Mouse (Mus musculus) ES-E14 (cell line): ENCODE data around the gene Fam222a. TPM values are rescaled to one million over a fixed set of nuclear protein-coding genes. Genes with fewer than 3 reads are reported as not detected.

ENCODE experiments used
- DNase-seq: peaks from one replicate; pipeline ENCODE4 v3.0.0-alpha.2; 2013; ENCODE audit warnings: low read depth, low spot score
- H3K27ac ChIP-seq: 2 replicates; pipeline ENCODE4 v1.5.1; 2012; ENCODE audit warnings: low read depth, mild to moderate bottlenecking, low read length, moderate library complexity, mixed read lengths; ENCODE audit not compliant: poor library complexity, insufficient read depth, severe bottlenecking
- H3K36me3 ChIP-seq: 2 replicates; pipeline ENCODE4 v1.6.1; 2012; ENCODE audit warnings: mild to moderate bottlenecking, low read length, moderate library complexity, mixed read lengths; ENCODE audit not compliant: control insufficient read depth, poor library complexity, insufficient read depth, severe bottlenecking
- H3K4me1 ChIP-seq, 2 experiments: fragments of 150-350 bp in 1 of 2; sonication (generic) in 1 of 2; 2 replicates each; pipeline ENCODE4 v1.6.1; 2012; ENCODE audit warnings: low read length in 2 of 2, mild to moderate bottlenecking in 1 of 2, mixed read lengths in 1 of 2; ENCODE audit not compliant: control insufficient read depth in 2 of 2, insufficient read depth in 2 of 2, poor library complexity in 1 of 2
- H3K4me3 ChIP-seq, 2 experiments: fragments of 150-350 bp in 1 of 2; sonication (generic) in 1 of 2; 2 replicates each; pipeline ENCODE4 v1.5.1; 2012; ENCODE audit warnings: low read length in 2 of 2, low read depth in 1 of 2, mild to moderate bottlenecking in 1 of 2, mixed read lengths in 1 of 2; ENCODE audit not compliant: insufficient read depth in 1 of 2, poor library complexity in 1 of 2, severe bottlenecking in 1 of 2
- H3K9ac ChIP-seq: 2 replicates; pipeline ENCODE4 v1.6.1; 2012; ENCODE audit warnings: low read depth, mild to moderate bottlenecking, low read length, mixed read lengths; ENCODE audit not compliant: poor library complexity, insufficient read depth, severe bottlenecking
- H3K9me3 ChIP-seq: fragments of 150-350 bp; sonication (generic); 2 replicates; pipeline ENCODE4 v1.6.1; 2012; ENCODE audit warnings: low read depth, mild to moderate bottlenecking, low read length; ENCODE audit not compliant: control insufficient read depth, insufficient read depth
- CHD2 ChIP-seq: IDR thresholded peaks from 2 replicates; pipeline ENCODE4 v1.6.1; 2014; ENCODE audit warnings: mild to moderate bottlenecking, low read depth, low read length, inconsistent platforms
- HCFC1 ChIP-seq: IDR thresholded peaks from 2 replicates; pipeline ENCODE4 v1.6.1; 2012; ENCODE audit warnings: low read length, inconsistent platforms, borderline replicate concordance; ENCODE audit not compliant: insufficient read depth
- MAFK ChIP-seq: IDR thresholded peaks from 2 replicates; pipeline ENCODE4 v1.6.1; 2014; ENCODE audit warnings: mild to moderate bottlenecking, low read depth, low read length, inconsistent platforms; ENCODE audit not compliant: insufficient read depth
- ZC3H11A ChIP-seq: IDR thresholded peaks from 2 replicates; pipeline ENCODE4 v1.6.1; 2012; ENCODE audit warnings: low read depth, mild to moderate bottlenecking, inconsistent platforms, low read length, borderline replicate concordance
- ZNF384 ChIP-seq: IDR thresholded peaks from 2 replicates; pipeline ENCODE4 v1.6.1; 2012; ENCODE audit warnings: low read depth, low read length, inconsistent platforms
- in situ Hi-C, 2 experiments: fragments of 600-800 bp; cut with MboI; formaldehyde crosslinking; loops; one replicate each; pipeline ENCODE4 v1.15.1; 2025; ENCODE audit warnings: low sequenced_read_pairs in 2 of 2, inconsistent platforms in 1 of 2; ENCODE audit not compliant: unreplicated experiment in 2 of 2
- total RNA-seq: library from RNA; depleted of rRNA; stranded (reverse); fragments of 300-350 nt; gene quantifications from 2 replicates; pipeline ENCODE4 v1.2.3, GENCODE M21; 2012

Fam222a gene
- total RNA-seq, 1 experiment: 1.2 TPM

DNA sequence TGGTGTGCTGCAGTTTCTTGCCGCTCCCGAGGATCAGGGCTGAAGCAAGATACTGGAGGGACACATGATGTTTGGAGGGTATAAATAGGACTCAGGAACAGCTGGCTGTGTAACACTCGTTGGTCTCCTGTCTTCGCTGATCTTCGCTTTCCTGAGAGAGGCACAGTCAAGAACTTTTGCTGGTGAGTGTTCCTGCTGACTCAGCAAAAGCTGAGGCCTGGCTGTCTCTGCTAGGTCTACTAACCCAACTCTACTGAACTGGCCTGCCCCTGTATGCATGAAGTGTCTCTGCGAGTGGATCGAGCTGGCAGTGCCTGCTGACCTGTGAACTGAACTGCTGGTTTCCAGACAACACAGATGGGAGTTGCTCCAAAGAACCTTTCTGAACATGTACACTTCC, 3.8 kb upstream of the Fam222a start:
- Histone ChIP-seq H3K9me3 (no peaks in the 10 kb centered on the region), H3K4me3 (no peak overlapping the region), H3K9ac (no peak overlapping the region), H3K27ac (no peak overlapping the region), H3K4me1 (peaks cover 0 to 23% of the 10 kb centered on the region in 2 experiments; a peak in 3 of 4 replicates), H3K36me3 (no peaks in the 10 kb centered on the region)
- TF ChIP-seq HCFC1 (no peak), MAFK (peak; percentile 98)
- in situ Hi-C loops: no loop called here
- no peak for DNase-seq

DNA sequence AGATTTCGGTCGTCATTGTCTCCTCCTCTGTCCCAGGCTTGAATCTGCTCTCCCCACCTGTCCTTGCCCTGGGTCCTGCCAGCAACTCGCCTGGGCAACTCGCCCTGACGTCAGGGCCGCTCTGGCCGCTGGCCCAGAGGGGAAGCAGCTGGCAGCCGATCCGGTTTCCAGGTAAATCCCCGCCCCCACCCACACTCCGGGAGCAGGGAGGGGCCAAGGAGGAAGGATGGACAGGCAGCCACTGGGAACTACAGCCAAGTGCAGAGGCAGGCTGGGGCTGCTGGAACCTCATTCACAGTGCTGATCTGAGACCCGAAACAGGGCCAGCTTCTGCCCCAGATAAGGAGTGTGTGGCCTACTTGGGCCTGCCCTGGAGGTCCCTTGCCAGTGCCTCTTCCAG, 2.5 kb upstream of the Fam222a start:
- no peak for DNase-seq
- Histone ChIP-seq H3K36me3 (no peaks in the 10 kb centered on the region), H3K27ac (peak overlapping the region; percentile 65), H3K9me3 (no peaks in the 10 kb centered on the region), H3K9ac (peak overlapping the region; percentile 35), H3K4me3 (peak overlapping the region; percentile 53 to 61), H3K4me1 (peaks cover 0 to 27% of the 10 kb centered on the region in 2 experiments; a peak in 3 of 4 replicates)
- in situ Hi-C loops: no loop called here
- TF ChIP-seq HCFC1: no peak
- no peak for TF ChIP-seq MAFK
- TF ChIP-seq CHD2: no peak
- no peak for TF ChIP-seq ZNF384
- TF ChIP-seq ZC3H11A: no peak

DNA sequence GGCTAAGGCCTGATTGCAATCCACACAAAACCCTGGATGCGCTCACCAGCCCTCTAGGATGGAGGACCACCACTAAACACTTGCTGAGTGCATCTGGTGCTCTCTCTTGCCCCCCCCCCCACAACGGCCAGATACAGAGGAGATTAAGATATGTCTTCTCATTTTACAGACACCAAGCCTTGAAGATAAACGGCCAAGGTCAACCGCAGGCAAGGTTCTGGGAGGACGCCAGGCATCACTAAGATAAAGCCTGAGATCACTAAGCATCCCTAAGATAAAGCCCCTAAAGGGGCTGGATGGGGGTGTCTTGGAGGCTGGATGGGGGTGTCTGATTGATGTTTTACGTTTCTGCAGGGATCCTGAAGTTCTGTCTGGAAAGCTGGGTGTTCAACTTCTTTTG, 2.1 kb upstream of the Fam222a start:
- Histone ChIP-seq H3K4me1 (peaks cover under 1 to 30% of the 10 kb centered on the region in 2 experiments; a peak in 3 of 4 replicates), H3K9ac (peak overlapping the region; percentile 34; the same call in 1 of the 2 replicates), H3K4me3 (peak overlapping the region; percentile 53 to 61; a peak in 2 of 4 replicates), H3K27ac (no peak overlapping the region), H3K36me3 (no peaks in the 10 kb centered on the region), H3K9me3 (no peaks in the 10 kb centered on the region)
- in situ Hi-C loops: no loop called here
- DNase-seq: no peak
- TF ChIP-seq CHD2: no peak
- TF ChIP-seq MAFK: no peak

DNA sequence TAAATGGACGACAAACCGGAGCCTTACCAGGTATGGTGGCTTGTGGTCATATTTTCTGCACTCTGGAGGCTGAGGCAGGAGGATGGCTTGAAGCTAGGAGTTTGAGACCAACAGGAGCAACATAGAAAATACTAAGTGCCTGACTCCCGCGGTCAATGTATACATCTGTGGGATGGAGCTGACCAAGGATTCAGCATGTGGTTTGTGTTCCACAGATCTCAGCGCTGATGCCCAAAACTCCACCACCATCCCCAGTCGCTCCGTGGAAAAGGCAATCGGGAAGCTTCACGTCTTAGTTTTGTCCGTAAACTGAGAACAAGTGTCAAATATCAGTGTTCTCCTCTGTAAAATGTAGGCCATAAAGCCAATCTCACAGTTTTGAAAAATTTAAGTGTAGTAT, 1.4 kb upstream of the Fam222a start:
- Histone ChIP-seq H3K9me3 (no peaks in the 10 kb centered on the region), H3K4me3 (no peak overlapping the region), H3K4me1 (peaks cover 2 to 29% of the 10 kb centered on the region in 2 experiments; a peak in 3 of 4 replicates), H3K27ac (no peak overlapping the region), H3K9ac (no peak overlapping the region), H3K36me3 (no peaks in the 10 kb centered on the region)
- TF ChIP-seq CHD2 (no peak), HCFC1 (no peak), ZC3H11A (no peak), MAFK (no peak), ZNF384 (no peak)
- DNase-seq: no peak
- in situ Hi-C loops: no loop called here

DNA sequence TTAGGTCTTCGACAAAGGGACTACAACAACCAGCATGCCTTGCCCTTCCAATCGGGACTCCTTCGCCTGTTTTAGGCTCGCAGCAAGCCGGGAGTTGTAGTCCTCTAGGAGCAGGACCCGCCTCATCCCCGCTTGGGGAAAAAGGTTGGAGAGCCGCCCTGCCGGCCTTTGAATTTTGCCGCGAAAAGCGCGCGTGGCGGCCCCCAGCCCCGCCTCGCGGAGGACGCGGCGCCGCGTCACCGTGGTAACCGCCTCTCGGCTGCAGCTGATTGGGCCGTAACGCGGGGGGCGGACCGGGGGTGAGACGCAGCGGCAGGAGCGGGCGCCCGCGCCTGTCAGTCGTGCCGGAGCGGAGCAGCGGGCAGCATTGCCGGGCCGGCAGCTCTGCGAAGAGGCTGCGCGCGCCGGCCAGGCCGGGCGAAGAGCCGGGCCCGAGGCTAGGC, 720 bp upstream of the Fam222a start:
- Histone ChIP-seq H3K4me3 (peak overlapping the region; percentile 80 to 99), H3K4me1 (peaks cover 2 to 30% of the 10 kb centered on the region in 2 experiments; a peak in 3 of 4 replicates), H3K27ac (no peak overlapping the region), H3K9ac (peak overlapping the region; percentile 58), H3K9me3 (no peaks in the 10 kb centered on the region), H3K36me3 (no peaks in the 10 kb centered on the region)
- in situ Hi-C loops: no loop called here
- DNase-seq: peak; percentile 94
- TF ChIP-seq HCFC1: peak; percentile 100
- 0 out of 2 replicates have a peak, but pooled peaks have one; percentile 24 for TF ChIP-seq CHD2
- no peak for TF ChIP-seq ZNF384
- 0 out of 2 replicates have a peak, but pooled peaks have one; percentile 8 for TF ChIP-seq MAFK
